Mouse (Mus musculus) testis, adult 2 months (tissue): ENCODE data around the gene Rhoq. TPM values are rescaled to one million over a fixed set of nuclear protein-coding genes. Genes with fewer than 3 reads are reported as not detected.

ENCODE experiments used
- H3K27ac ChIP-seq: fragments of 200-500 bp; 2 replicates; pipeline ENCODE4 v1.5.1; 2012; ENCODE audit warnings: low read depth, low read length; ENCODE audit not compliant: control insufficient read depth, insufficient read depth
- H3K27me3 ChIP-seq: fragments of 200-500 bp; 2 replicates; pipeline ENCODE4 v1.6.1; 2012; ENCODE audit warnings: mild to moderate bottlenecking, low read length, moderate library complexity; ENCODE audit not compliant: control insufficient read depth, insufficient read depth
- H3K36me3 ChIP-seq: fragments of 200-500 bp; 2 replicates; pipeline ENCODE4 v1.6.1; 2012; ENCODE audit warnings: mild to moderate bottlenecking, low read length; ENCODE audit not compliant: control insufficient read depth, insufficient read depth
- H3K4me1 ChIP-seq: fragments of 200-500 bp; 2 replicates; pipeline ENCODE4 v1.6.1; 2012; ENCODE audit warnings: low read length; ENCODE audit not compliant: control insufficient read depth, insufficient read depth
- H3K4me3 ChIP-seq: fragments of 200-500 bp; 2 replicates; pipeline ENCODE4 v1.5.1; 2012; ENCODE audit warnings: low read depth, mild to moderate bottlenecking, low read length, moderate library complexity, mixed read lengths; ENCODE audit not compliant: control insufficient read depth
- CTCF ChIP-seq: fragments of 200-500 bp; IDR thresholded peaks from 2 replicates; pipeline ENCODE4 v1.5.1; 2012; ENCODE audit warnings: low read depth, mild to moderate bottlenecking, inconsistent platforms, low read length, moderate library complexity; ENCODE audit not compliant: control insufficient read depth, insufficient read depth, insufficient replicate concordance
- POLR2A ChIP-seq: fragments of 200-500 bp; IDR thresholded peaks from 2 replicates; pipeline ENCODE4 v1.6.1; 2012; ENCODE audit warnings: low read depth, mild to moderate bottlenecking, inconsistent platforms, low read length, moderate library complexity; ENCODE audit not compliant: control insufficient read depth
- polyA plus RNA-seq: library from polyadenylated mRNA; depleted of rRNA; stranded (reverse); fragments of >200 nt; gene quantifications from 2 replicates; pipeline ENCODE4 v1.2.3, GENCODE M21; 2012

Gene Rhoq
- polyA plus RNA-seq, 1 experiment: 1.1 TPM

GRCm38 (mm10) chr17:86929355-86929754, 33.5 kb upstream of the Rhoq start:
- no peaks in the 10 kb centered on the region for H3K27me3 ChIP-seq
- no peak overlapping the region for H3K27ac ChIP-seq
- TF ChIP-seq POLR2A: no peak
- TF ChIP-seq CTCF: no peak
- H3K36me3 ChIP-seq: no peaks in the 10 kb centered on the region
- no peak overlapping the region for H3K4me3 ChIP-seq
- peaks cover 3% of the 10 kb centered on the region for H3K4me1 ChIP-seq

- H3K4me1 ChIP-seq: peaks cover 3% of the 10 kb centered on the region
- H3K27ac ChIP-seq: no peak overlapping the region
- H3K36me3 ChIP-seq: no peaks in the 10 kb centered on the region
- H3K4me3 ChIP-seq: no peak overlapping the region
- H3K27me3 ChIP-seq: no peaks in the 10 kb centered on the region
- TF ChIP-seq CTCF (no peak), POLR2A (no peak)
Measured at GRCm38 (mm10) chr17:86929981-86930380, 32.9 kb upstream of the Rhoq start.

GRCm38 (mm10) chr17:86932896-86933295, 30.0 kb upstream of the Rhoq start:
- TF ChIP-seq POLR2A: no peak
- TF ChIP-seq CTCF: no peak
- H3K4me1 ChIP-seq: peaks cover 3% of the 10 kb centered on the region
- H3K36me3 ChIP-seq: no peaks in the 10 kb centered on the region
- H3K4me3 ChIP-seq: peak overlapping the region; percentile 61
- H3K27ac ChIP-seq: no peak overlapping the region
- no peaks in the 10 kb centered on the region for H3K27me3 ChIP-seq

- Histone ChIP-seq H3K27me3 (no peaks in the 10 kb centered on the region), H3K4me1 (peaks cover 3% of the 10 kb centered on the region), H3K4me3 (no peak overlapping the region), H3K36me3 (no peaks in the 10 kb centered on the region), H3K27ac (no peak overlapping the region)
- TF ChIP-seq CTCF (no peak), POLR2A (no peak)
Measured at GRCm38 (mm10) chr17:86937064-86937463, 25.8 kb upstream of the Rhoq start.

- no peak overlapping the region for H3K27ac ChIP-seq
- no peaks in the 10 kb centered on the region for H3K27me3 ChIP-seq
- TF ChIP-seq POLR2A (no peak), CTCF (no peak)
- H3K4me1 ChIP-seq: peaks cover 3% of the 10 kb centered on the region
- no peaks in the 10 kb centered on the region for H3K36me3 ChIP-seq
- H3K4me3 ChIP-seq: peak overlapping the region; percentile 7; the same call in 1 of the 2 replicates
Measured at GRCm38 (mm10) chr17:86937497-86938155, 25.3 kb upstream of the Rhoq start.

GRCm38 (mm10) chr17:86938683-86939082, 24.2 kb upstream of the Rhoq start:
- H3K27ac ChIP-seq: no peak overlapping the region
- no peak for TF ChIP-seq CTCF
- TF ChIP-seq POLR2A: no peak
- no peaks in the 10 kb centered on the region for H3K36me3 ChIP-seq
- no peaks in the 10 kb centered on the region; the same call in 1 of the 2 replicates for H3K4me1 ChIP-seq
- no peaks in the 10 kb centered on the region for H3K27me3 ChIP-seq
- H3K4me3 ChIP-seq: no peak overlapping the region

- Histone ChIP-seq H3K4me1 (peaks cover 1% of the 10 kb centered on the region; the same call in 1 of the 2 replicates), H3K4me3 (no peak overlapping the region), H3K36me3 (no peaks in the 10 kb centered on the region), H3K27ac (no peak overlapping the region), H3K27me3 (no peaks in the 10 kb centered on the region)
- no peak for TF ChIP-seq POLR2A
- TF ChIP-seq CTCF: no peak
Measured at GRCm38 (mm10) chr17:86942112-86942511, 20.8 kb upstream of the Rhoq start.

- peaks cover 7% of the 10 kb centered on the region for H3K4me1 ChIP-seq
- TF ChIP-seq CTCF (no peak), POLR2A (no peak)
- H3K4me3 ChIP-seq: no peak overlapping the region
- H3K27ac ChIP-seq: no peak overlapping the region
- no peaks in the 10 kb centered on the region for H3K27me3 ChIP-seq
- H3K36me3 ChIP-seq: no peaks in the 10 kb centered on the region
Measured at GRCm38 (mm10) chr17:86943158-86943557, 19.7 kb upstream of the Rhoq start.
